Mouse (Mus musculus): Measurements from ENCODE around the gene Lrfn1. TPM values are rescaled to one million over a fixed set of nuclear protein-coding genes. Genes with fewer than 3 reads are reported as not detected.

Lrfn1 gene
- polyA plus RNA-seq, 1 experiment, result 14.6 TPM

DNA sequence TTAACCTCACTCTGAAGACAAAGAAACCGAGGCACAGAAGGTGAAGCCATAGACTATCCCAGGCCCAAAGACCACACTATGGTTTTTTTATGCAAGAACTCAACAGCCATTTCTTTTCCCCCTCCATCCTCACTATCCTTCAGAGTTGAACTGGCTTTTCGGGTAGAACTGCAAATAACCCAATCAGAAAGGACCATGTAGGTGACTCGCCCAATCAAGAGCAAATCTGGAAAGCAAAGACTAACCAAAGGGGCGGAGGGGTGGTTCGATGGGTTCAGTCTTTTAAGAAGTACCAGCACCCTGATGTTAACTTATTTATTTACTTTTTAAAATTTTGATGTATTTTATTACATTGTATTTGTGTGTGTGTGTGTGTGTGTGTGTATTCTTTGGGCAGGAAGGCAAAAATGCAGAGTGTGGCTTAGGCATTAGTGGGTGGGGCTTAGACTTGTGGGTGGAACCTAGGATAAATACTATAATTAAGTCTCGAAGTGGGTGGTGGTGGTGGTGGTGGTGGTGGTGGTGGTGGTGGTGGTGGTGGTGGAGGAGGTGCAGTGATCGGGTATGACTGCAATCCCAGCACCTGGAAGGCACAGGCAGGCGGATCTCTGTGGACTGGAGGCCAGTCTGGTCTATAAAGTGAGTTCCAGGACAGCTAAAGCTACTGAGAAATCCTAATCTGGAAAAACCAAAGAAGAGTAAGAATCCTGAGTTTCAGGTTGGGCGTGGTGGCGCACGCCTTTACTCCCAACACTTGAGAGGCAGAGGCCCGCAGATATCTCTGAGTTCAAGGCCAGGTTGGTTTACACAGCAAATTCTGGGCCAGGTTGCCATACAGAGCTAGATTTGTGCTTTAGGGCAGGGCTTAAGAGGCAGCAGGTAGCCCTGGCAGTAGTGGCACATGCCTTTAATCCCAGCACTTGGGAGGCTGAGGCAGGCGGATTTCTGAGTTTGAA is 3.6 kb upstream of the Lrfn1 start:
- H3K36me3 ChIP-seq (ENCODE audit: control insufficient read depth, insufficient read depth, low read length, poor library complexity, severe bottlenecking), result no peaks in the 10 kb centered on the region
- peak overlapping the region; percentile 54 for H3K9ac ChIP-seq (ENCODE audit: low read depth, poor library complexity, severe bottlenecking)
- H3K27me3 ChIP-seq (ENCODE audit: control insufficient read depth, insufficient read depth, low read length, poor library complexity, severe bottlenecking), result no peaks in the 10 kb centered on the region
- H3K4me1 ChIP-seq (ENCODE audit: control insufficient read depth, insufficient read depth, low read length), result peaks cover 2% of the 10 kb centered on the region
- H3K27ac ChIP-seq (ENCODE audit: insufficient read depth, low read length), result peak overlapping the region; percentile 80
- no peaks in the 10 kb centered on the region for H3K9me3 ChIP-seq (replicated peaks; ENCODE audit: control insufficient read depth, insufficient read depth, low read length, poor library complexity, severe bottlenecking)
- no peak for TF ChIP-seq CTCF (IDR thresholded peaks at IDR 0.05; ENCODE audit: low read depth, low read length)
- no peak for TF ChIP-seq EP300 (IDR thresholded peaks at IDR 0.05; ENCODE audit: insufficient read depth, low read depth, low read length)
- TF ChIP-seq POLR2A (IDR thresholded peaks at IDR 0.05; ENCODE audit: insufficient read depth, low read length), result no peak
- H3K4me3 ChIP-seq (ENCODE audit: low read depth, low read length), result peak overlapping the region; percentile 54

DNA sequence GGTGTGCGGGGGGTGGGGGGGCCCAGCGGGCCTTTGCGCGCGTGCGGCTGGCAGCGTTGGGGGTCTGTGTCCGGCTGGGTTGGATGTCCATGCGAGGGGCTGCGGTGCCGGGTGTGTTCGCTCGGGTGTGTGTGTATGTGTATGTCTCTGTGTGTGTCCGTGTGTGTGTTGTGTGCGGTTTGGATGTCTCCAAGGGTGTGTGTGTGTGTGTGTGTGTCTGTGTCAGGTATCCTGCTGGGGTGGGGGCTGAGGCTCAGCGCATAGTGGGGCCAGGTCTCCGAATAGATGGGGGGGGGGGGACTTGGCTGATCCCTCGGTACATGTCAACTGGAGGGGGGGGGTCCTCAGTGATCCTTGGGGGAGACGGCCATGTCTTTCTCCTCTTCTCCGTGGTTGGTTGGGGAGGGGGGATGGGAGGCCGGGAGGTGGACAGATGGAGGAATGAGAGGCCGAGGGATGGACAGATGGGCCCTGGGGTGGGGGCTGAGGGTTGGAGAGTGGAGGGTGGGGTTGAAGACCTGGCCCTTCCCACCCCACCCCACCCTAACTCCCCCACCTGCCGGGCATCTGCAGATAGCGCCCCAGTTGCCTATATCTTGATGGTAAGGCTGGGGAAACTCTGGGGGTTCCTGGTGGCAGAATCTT is 703 bp downstream of the Lrfn1 start:
- Histone ChIP-seq H3K4me1 (ENCODE audit: control insufficient read depth, insufficient read depth, low read length) (peaks cover 3% of the 10 kb centered on the region), H3K9ac (ENCODE audit: low read depth, poor library complexity, severe bottlenecking) (peak overlapping the region; percentile 94), H3K9me3 (replicated peaks; ENCODE audit: control insufficient read depth, insufficient read depth, low read length, poor library complexity, severe bottlenecking) (no peaks in the 10 kb centered on the region), H3K4me3 (ENCODE audit: low read depth, low read length) (peak overlapping the region; percentile 82), H3K36me3 (ENCODE audit: control insufficient read depth, insufficient read depth, low read length, poor library complexity, severe bottlenecking) (no peaks in the 10 kb centered on the region), H3K27me3 (ENCODE audit: control insufficient read depth, insufficient read depth, low read length, poor library complexity, severe bottlenecking) (no peaks in the 10 kb centered on the region), H3K27ac (ENCODE audit: insufficient read depth, low read length) (no peak overlapping the region)
- TF ChIP-seq POLR2A (IDR thresholded peaks at IDR 0.05; ENCODE audit: insufficient read depth, low read length) (no peak), EP300 (IDR thresholded peaks at IDR 0.05; ENCODE audit: insufficient read depth, low read depth, low read length) (no peak), CTCF (IDR thresholded peaks at IDR 0.05; ENCODE audit: low read depth, low read length) (no peak)

DNA sequence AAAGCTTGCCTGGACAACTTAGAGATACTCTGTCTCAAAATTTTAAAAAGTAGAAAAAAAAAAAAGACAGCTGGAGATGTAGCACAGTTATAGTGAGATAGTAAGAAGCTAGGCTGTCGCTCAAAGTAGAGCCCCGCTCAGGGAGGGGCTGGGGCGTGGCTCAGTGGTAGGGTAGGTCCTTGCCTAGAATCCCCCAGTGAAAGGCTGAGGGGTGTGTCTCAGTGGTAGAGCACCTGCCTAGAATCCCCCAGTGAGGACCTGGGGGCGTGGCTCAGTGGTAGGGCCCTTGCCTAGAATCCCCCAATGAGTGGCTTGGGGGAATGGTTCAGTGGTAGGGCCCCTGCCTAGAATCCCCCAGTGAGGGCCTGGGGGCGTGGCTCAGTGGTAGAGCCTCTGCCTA is 8.6 kb downstream of the Lrfn1 start:
- no peaks in the 10 kb centered on the region for H3K27me3 ChIP-seq (ENCODE audit: control insufficient read depth, insufficient read depth, low read length, poor library complexity, severe bottlenecking)
- no peak overlapping the region for H3K9ac ChIP-seq (ENCODE audit: low read depth, poor library complexity, severe bottlenecking)
- H3K4me3 ChIP-seq (ENCODE audit: low read depth, low read length), result no peak overlapping the region
- no peaks in the 10 kb centered on the region for H3K4me1 ChIP-seq (ENCODE audit: control insufficient read depth, insufficient read depth, low read length)
- peaks cover 19% of the 10 kb centered on the region for H3K36me3 ChIP-seq (ENCODE audit: control insufficient read depth, insufficient read depth, low read length, poor library complexity, severe bottlenecking)
- TF ChIP-seq CTCF (IDR thresholded peaks at IDR 0.05; ENCODE audit: low read depth, low read length) (no peak), EP300 (IDR thresholded peaks at IDR 0.05; ENCODE audit: insufficient read depth, low read depth, low read length) (no peak), POLR2A (IDR thresholded peaks at IDR 0.05; ENCODE audit: insufficient read depth, low read length) (no peak)
- H3K27ac ChIP-seq (ENCODE audit: insufficient read depth, low read length), result no peak overlapping the region
- no peaks in the 10 kb centered on the region for H3K9me3 ChIP-seq (replicated peaks; ENCODE audit: control insufficient read depth, insufficient read depth, low read length, poor library complexity, severe bottlenecking)

DNA sequence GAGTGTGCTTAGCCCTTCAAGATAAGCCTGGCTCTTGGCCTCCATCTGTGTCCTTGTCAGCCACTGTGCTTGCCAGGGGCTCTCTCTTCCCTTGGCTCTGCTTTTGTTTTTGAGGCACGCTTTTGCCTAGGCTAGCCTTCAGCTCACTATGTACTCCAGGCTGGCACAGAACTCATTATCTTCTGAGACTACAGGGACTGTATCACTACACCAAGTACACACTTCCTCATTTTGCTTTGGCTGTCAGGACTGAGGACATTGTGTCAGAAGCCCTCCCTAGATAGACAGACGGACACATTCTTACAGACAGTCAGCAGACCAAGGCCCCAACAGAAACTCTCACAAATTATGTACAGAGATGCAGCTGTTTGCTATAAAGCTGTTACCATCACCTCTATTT is 11.0 kb downstream of the Lrfn1 start:
- H3K9me3 ChIP-seq (replicated peaks; ENCODE audit: control insufficient read depth, insufficient read depth, low read length, poor library complexity, severe bottlenecking), result no peaks in the 10 kb centered on the region
- H3K27me3 ChIP-seq (ENCODE audit: control insufficient read depth, insufficient read depth, low read length, poor library complexity, severe bottlenecking), result no peaks in the 10 kb centered on the region
- peaks cover 18% of the 10 kb centered on the region for H3K36me3 ChIP-seq (ENCODE audit: control insufficient read depth, insufficient read depth, low read length, poor library complexity, severe bottlenecking)
- H3K4me1 ChIP-seq (ENCODE audit: control insufficient read depth, insufficient read depth, low read length), result no peaks in the 10 kb centered on the region
- no peak for TF ChIP-seq EP300 (IDR thresholded peaks at IDR 0.05; ENCODE audit: insufficient read depth, low read depth, low read length)
- no peak for TF ChIP-seq POLR2A (IDR thresholded peaks at IDR 0.05; ENCODE audit: insufficient read depth, low read length)
- no peak for TF ChIP-seq CTCF (IDR thresholded peaks at IDR 0.05; ENCODE audit: low read depth, low read length)
- no peak overlapping the region for H3K9ac ChIP-seq (ENCODE audit: low read depth, poor library complexity, severe bottlenecking)
- H3K27ac ChIP-seq (ENCODE audit: insufficient read depth, low read length), result no peak overlapping the region
- H3K4me3 ChIP-seq (ENCODE audit: low read depth, low read length), result no peak overlapping the region

DNA sequence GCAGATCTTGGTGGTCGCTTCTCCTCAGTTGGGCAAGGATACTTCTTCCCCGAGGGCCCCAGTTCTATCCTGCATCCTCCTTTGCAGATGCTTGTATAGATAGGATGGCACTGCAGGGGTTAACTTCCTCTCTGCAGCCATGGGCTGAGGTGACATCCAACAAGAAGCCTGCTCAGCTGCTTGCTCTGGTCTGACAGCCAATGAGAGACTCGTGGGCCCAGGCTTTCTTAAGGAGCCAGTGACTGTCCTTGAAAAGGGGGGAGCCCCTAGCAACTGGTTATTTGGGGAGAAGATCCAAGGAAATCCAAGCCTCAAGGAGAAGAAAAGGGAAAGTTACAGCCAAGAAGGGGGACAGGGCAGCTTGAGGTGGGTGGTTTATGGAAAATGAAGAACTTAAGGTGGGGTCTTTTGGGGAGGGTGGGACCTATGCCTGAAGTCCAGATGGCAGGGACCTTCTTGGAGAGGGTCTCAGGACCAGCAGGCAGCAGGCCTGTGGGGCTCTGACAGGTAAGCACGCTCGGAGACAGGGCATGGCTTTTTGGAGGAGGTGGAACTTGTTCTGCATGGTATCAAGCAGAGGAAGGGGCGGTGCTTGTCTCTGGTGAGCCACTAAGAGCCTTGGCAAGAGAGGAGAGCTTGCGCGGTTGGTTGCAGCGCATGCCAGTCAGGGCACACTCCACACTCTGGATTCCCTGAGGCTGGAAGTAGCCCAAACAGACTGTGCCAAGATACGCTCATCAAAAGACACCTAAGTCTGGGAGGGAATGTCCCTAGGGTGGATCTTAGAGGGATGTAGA is 12.8 kb downstream of the Lrfn1 start:
- Histone ChIP-seq H3K4me1 (ENCODE audit: control insufficient read depth, insufficient read depth, low read length) (no peaks in the 10 kb centered on the region), H3K36me3 (ENCODE audit: control insufficient read depth, insufficient read depth, low read length, poor library complexity, severe bottlenecking) (peaks cover 9% of the 10 kb centered on the region), H3K27ac (ENCODE audit: insufficient read depth, low read length) (no peak overlapping the region), H3K27me3 (ENCODE audit: control insufficient read depth, insufficient read depth, low read length, poor library complexity, severe bottlenecking) (no peaks in the 10 kb centered on the region), H3K9ac (ENCODE audit: low read depth, poor library complexity, severe bottlenecking) (no peak overlapping the region), H3K9me3 (replicated peaks; ENCODE audit: control insufficient read depth, insufficient read depth, low read length, poor library complexity, severe bottlenecking) (no peaks in the 10 kb centered on the region), H3K4me3 (ENCODE audit: low read depth, low read length) (peak overlapping the region; percentile 27; the same call in 1 of the 2 replicates)
- TF ChIP-seq EP300 (IDR thresholded peaks at IDR 0.05; ENCODE audit: insufficient read depth, low read depth, low read length) (no peak), POLR2A (IDR thresholded peaks at IDR 0.05; ENCODE audit: insufficient read depth, low read length) (no peak), CTCF (IDR thresholded peaks at IDR 0.05; ENCODE audit: low read depth, low read length) (no peak)

Measured in ES-Bruce4 (cell line).